Mouse (Mus musculus): ENCODE data around the gene Hhat.

- TF ChIP-seq CTCF (IDR thresholded peaks at IDR 0.05; ENCODE audit: control insufficient read depth, insufficient read depth, insufficient read length) (no peak), USF1 (IDR thresholded peaks at IDR 0.05; ENCODE audit: low read depth) (no peak), CEBPB (IDR thresholded peaks at IDR 0.05; ENCODE audit: low read depth) (no peak), MAX (IDR thresholded peaks at IDR 0.05) (no peak), MYOG (IDR thresholded peaks at IDR 0.05; ENCODE audit: control insufficient read depth, extremely low read depth, insufficient read length) (no peak), MYOD1 (IDR thresholded peaks at IDR 0.05; ENCODE audit: control insufficient read depth, insufficient read length, low read depth) (no peak), FOSL1 (IDR thresholded peaks at IDR 0.05; ENCODE audit: insufficient read depth, low read length, poor library complexity, severe bottlenecking) (no peak)
These were observed 238.0 kb downstream of the Hhat start for GRCm38 (mm10) chr1:192533016-192533415.
